Mouse (Mus musculus) retina, postnatal 7 days (tissue): ENCODE data around the gene Sost.
"Not testable (repeated sequence)": the region's sequence is repeated elsewhere in the genome, so short reads cannot be mapped to it uniquely, and the experiment has no call there.

ENCODE experiments used
- DNase-seq: peaks from one replicate; pipeline ENCODE4 v3.0.0-alpha.2; 2012; ENCODE audit warnings: low read depth, low spot score

Sost gene

DNA sequence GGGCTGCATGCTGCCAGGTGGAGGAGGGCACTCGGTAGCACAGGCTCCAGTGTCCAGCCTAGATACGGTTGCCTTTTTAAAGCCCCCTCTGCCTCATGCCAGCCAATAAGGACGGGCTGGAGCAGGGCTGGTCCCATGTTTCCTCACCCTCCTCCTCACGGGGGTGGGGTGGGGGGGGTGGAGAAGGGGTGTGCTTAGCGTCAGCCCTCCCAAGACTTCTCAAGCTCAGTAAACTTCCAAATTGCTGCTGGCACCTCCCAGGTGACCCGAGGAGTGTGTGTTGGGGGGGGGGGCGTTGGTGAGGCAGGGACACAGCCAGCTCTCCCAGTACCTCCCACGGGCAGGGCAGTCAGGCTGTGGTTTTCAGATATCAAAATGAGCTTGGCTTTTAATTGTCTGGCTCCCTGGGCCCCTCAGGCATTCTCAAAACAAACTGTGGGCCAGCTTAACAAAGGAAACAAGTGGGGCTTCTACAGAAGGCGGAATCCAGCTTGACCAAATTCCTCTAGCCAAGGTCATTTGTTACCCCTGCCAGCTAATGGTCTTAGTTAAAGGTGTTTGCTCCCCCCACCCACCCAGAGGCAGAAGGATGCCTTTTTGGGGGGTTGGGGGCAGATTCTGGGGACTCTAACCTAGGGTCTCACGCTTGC, at the start of gene Sost:
Gene Sost (minus strand): TSS at position 51 of the 650 bp plus-strand sequence.
- DNase-seq, result no peak

DNA sequence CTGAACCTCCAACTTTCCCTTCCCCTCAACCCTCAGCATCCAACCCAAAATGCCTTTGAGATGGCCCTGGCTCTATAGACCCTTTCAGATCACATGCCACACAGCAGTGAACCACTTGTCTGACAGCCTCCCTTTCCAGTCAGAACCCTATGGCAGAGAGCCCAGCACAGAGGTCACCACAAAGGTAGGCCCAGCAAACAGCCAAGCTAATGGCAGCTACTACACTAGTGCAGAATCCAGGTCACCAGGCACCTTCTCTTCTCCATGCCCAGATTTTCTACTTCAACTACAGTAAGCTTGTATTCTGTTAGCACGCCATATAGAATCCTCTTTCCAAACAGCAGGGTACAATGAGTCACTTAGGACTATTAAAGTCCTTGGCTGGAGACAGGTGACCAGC, 49.3 kb upstream of the Sost start:
- DNase-seq, result no peak

DNA sequence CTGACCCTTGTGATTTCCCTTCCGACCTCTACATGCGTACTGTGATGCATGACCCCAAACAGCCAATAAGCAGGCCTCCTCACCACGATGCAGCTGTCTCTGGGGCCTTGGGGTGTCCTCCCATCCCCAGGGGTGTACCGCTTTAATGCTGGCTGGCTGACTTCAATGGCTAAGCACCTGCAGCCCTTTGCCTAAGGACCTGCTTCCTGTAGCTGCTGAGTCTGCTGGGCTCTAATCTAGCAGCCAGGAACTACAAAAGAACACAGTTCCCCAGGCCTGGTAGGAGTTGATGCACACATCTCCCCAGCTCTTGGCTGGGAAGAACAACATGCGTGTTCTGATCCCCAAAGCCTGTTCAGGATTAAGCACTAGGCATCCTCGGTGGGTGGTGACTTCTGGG, 48.7 kb upstream of the Sost start:
- DNase-seq, result no peak

DNA sequence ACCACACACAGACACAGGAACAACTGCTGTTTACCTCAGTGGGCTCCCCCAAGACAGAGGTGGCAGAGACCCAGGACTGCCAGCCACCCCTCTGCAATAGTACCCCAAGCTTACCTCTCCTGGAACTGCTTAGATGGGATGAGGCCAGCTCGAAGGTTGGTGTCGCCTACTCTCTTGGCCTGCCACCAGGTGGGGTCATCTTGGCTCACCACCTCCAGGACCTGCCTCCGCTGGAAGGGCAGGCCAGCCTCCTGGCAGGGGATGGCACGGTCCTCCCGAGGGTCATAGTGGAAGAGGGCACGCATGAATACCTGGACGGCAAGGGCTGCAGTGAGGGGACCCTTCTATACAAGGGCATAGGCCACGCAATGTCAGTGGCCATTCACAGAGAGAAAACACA, 46.4 kb upstream of the Sost start:
- no peak for DNase-seq

DNA sequence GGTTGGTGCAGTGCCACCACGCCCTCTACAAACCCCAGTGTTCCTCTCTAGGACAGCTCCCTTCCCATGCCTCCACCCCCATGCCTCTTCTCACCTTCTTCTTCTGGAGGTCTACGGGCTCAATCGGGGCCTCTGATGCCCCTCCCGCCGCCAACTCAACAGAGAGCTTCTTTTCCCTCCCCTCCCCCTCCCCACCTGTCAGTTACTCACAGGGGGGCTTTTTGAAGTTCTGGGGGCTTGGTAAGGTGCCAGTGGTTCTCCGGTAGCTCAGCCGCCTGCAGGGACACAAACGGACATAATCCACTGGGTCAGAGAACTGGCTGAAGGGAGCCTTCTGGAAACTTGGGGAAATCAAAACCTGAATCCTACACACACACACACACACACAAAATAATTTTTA, 44.7 kb upstream of the Sost start:
- DNase-seq, result no peak

DNA sequence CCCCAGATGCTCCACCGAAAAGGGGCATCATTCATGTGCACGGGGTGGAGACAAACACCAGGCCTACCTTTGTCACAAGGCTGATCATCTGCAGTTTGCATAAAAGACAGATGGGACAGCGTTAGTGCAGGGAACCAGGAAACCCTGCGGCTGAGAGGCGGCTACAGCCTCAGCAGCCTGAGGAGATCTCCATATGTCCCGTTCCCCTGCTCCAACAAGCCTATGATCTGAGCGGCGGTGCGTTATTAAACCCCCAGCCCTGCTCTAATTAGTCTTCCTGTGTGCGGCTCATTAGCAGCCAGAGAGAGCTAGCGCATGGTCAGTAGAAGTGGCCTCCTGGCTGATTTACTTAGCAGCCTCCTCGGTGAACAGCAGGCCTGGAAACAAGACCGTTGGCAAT, 43.3 kb upstream of the Sost start:
- DNase-seq, result peak; percentile 59

DNA sequence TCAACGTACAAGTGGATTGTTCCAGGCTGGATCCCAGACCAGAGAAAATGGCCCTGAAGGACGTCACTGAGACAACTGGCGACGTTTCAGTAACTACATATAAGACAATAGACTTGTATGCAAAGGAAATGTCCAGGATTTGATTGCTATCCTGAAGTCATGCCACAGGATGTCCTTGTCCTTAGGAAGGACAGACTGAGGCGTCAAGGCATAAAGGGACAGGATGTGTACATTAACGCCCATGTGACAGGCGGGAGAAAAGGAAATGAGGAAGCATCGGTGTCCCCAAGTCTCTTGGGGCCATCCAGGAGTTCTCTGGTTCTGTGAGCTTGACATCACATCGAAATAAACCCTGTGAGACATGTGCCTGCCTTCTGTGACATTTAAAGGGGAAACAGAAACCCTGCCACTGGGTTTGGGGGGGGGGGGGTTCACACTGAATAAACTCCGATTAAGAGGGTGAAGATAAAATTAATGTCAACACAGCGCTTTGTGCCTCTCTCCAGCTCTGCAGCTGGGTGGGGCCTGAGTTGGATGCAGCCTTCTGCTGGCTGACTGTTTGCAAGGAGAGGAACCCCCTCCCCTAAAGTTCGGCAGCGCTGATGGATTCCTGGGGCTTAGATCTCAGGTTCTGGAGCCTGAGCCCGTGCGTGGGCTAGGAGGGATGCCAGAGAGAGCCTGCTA, 42.3 kb upstream of the Sost start:
- DNase-seq, result no peak

DNA sequence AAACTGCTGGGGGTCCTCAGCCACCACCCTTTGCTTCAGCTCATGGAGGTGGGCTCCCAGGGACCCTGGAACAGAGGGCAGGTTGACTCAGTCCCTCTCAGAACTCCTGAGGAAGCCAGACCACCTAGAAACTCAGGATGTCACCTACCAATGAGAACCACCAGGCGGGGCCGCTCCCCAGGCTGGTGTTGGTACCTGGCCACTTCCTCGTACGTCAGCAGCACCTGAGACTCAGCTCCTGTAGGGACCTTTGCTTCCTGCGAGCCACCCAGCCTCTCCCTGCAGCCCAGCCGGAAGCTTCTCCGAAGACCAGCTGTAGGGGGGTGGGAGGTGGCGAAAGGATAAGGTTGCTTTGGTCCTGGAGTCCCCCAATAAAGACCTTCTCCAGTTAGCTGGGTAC, 41.6 kb upstream of the Sost start:
- DNase-seq, result no peak

DNA sequence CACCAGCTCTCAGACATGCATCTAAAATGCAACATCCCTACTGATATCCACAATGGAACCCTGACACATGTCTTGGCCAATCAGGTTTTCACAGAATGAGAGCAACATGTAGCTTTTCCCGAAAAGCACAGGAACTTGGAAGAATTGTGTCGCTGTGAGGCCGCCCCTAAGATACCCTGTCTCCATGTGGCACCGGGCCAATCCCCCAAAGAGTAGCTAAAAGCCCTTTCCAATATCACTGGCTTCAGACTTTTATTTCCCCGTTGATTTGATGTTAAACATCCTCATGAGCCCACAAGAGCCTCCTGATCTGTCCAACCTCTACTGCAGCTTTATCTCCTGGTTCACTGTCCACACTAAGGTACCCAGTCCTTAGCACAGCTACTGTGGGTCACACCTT, 39.9 kb upstream of the Sost start:
- no peak for DNase-seq

DNA sequence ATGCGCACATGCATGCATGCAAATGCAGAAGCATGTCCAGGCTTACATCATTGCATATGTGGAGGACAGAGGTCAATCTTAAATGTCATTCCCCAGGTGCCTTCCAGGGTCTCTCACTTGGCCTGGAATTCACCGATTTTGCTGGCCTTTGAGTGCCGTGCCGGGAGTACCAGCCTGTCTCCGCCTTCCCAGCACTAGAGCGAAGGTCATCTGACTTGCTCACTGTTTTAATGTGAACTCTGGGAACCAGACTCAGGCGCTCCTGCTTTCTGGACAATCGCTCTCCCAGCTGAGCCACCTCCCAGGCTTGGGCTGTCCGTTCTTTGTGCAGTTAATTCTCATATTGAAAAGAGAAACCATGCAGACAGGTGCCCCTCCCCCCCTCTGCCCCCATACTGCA, 39.5 kb upstream of the Sost start:
- DNase-seq, result no peak

DNA sequence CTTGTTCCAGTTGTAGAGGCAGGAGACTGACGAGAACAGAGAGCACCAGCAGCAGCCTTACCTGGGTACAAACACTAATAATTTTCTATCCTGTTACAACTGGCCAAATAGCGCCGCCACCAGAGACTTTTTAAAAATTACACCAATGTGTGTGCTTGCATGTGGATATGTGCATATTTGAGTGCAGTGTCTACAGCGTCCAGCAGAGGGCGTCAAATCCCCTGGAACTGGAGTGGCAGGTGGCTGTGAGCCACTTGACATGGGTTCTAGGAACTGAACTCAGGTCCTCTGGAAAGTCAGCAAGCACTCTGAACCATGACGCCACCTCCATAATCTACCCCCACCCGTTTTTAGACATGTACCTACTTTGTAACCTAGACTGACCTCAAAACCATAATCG, 37.4 kb upstream of the Sost start:
- no peak for DNase-seq

DNA sequence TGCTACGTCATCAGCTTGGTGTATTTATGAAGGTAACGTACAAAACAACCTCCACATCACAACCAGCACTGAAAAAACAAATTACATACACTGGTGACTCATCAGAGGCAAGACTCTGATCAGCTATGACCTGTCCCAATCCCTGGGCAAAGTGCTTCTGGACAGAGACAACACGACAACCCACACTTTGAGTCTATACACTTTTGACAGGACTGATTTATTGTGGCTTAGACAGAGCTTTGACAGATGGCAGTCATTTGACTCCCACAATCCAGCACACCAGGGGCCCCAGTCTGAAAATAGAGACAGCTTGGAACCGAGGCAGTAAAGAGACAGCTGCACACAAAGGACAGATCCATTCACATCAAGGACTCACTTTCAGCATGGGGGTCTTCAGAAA, 32.7 kb upstream of the Sost start:
- DNase-seq, result no peak

DNA sequence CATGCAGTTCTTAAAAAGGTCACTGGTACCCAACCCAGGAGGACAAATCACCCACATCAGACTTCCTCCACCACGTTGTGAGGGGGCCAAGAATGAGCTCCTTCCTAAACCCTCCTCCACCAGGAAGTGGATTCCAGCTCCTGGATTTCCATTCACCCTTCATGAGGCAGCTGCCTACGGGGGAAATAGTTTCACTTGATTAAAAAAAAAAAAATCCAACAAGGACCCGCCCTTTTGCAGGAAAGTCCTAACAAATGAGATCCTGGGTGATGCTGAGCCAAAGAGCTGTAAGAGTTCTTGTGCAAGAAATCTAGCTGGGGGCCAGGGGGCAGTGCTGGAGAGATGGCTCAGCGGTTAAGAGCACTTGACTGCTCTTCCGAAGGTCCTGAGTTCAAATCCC, 31.4 kb upstream of the Sost start:
- DNase-seq, result no peak

DNA sequence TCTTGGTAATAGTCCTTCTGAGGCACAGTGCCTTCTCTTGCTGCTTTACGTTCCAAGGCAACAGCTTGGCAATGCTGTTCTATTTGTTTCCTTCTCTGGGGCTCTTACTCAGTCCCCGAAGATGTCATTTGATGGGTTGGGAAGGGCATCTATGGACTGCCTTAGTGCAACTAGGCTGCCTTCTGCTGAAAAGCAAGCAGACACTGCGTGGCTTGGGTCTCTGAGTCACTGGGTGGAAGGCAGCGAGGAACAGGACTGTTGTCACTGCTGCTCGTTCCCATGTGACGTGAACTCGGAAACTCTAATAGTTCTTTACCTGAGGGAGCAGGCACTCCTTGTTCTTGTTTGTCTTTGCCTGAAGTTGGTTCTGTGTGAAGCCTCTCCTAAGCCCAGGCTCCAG, 29.1 kb upstream of the Sost start:
- DNase-seq, result no peak

DNA sequence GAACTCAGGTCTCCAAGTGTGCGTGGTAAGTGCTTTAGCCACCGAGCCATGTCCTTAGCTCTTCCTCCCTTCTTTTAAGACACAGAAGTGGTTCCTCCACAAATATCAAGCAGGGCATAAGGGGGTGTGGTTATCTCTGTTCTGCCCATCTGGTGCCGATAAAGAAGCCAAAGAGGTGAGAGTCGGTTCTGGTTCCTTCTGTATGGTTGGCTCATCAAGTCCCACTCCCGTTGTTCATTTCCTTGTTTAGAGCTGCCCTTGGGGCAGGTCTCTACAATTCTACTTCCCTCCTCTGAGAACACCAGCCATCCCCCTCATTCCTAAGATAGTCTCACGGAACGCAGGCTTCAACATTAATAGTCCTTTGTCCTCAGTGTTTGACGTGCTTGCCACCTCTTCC, 27.3 kb upstream of the Sost start:
- DNase-seq, result no peak

DNA sequence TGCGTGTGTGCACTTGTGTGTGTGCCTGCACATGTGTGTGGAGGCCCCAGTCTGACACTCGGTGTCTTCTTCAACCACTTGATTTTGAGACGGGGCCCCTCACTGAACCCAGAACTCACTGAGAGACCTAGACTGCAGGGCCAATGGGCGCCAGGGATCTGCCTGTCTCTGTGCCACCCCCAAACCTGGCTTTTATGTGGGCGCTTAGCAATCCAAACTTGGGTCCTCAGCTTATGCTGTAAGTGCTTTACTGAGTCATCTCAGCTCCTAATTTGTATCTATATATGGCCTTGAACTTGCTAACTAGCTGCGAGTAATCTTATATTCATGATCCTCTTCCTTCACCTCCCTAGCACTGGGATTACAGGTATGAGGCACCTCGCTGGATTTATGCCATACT, 25.6 kb upstream of the Sost start:
- no peak for DNase-seq

DNA sequence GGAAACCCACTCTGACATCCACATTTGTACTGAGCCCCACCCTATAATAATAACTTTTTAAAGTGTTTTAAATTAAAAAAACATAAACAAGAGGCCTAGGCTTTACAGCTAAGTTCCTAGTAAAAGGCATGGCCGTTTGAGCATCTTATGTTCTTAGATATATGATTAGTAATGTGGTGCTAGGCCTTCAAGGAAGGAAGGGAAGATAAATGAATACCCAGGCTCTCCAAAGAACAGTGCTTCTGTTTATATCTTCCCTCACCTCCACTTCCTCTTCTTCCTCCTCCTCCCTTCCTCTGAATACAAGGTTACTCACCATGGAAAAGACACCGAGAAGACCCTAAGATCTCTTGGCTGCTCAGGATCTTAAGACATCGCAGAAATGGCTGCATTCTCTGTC, 25.0 kb upstream of the Sost start:
- no peak for DNase-seq

DNA sequence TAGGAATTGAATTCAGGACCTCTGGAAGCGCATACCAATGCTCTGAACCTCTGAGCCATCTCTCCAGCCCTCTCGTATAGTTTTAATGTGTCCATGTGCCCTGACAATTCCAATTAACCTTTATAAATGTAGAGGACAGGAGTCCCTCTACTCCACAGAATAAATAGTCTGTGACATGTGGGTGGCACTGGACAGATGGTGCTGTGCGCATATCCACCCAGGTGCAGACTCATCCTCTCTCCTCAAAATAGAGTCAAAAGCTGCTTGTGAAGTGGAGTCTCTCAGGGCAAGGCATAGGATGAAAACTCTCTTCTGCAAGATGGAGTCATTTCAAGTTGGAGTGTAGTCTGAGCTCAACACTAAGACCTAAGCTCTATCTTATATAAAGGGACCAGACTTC, 23.4 kb upstream of the Sost start:
- no peak for DNase-seq

DNA sequence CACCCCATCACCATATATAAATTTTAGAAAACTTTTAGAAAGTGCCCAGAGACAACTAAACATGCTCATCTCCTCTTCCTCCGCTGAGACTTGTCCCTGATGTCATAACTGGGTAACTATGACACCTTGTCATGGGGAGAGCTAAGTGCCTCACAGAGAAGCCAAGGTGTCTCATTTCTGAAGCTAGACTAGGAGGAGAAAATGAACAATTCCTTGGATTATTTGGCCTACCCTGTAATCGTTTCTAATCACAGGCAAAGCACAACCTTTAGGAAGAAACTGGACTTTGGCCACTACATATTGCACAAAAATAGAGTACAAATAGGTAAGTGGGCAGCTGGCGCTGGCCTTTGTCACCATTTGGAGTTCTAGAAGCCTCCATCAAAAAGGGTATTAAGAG, 20.1 kb upstream of the Sost start, which contains the start of gene Dusp3:
Gene Dusp3 (minus strand): TSS at position 101 of the 400 bp plus-strand sequence.
- DNase-seq, result no peak

DNA sequence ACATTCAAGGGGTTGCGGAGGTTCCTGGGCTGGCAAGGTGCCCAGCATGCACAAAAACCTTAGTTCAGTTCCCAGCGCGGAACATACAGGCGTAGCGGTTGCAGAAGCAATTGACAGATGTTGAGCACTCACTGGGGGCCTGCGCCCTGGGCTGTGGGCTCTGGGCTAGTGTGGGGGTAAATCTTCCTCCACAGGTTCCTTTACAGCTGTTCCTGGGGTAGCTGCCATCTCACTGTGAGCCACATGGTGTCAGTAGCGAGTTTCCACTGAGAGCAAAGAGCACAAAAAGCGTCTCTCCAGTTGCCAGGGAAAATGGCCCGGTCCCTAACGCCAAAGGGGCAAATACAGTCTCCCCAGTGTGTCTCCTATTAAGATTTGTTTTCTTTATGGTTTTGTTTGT, 19.2 kb upstream of the Sost start:
- peak; percentile 75 for DNase-seq

DNA sequence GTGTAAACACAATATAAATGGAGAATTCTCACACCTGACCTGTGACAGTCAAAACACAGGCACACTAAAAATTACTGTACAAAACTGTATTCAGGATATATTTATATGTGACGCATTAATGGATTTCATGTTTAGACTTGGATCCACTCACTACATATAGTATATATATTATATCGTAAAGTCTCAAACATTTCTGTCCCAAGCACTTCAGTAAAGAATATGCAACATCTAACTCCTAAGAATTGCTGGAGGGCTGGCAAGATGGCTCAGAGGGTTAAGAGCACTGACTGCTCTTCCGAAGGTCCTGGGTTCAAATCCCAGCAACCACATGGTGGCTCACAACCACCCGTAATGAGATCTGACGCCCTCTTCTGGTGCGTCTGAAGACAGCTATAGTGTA, 18.6 kb upstream of the Sost start:
- DNase-seq, result not testable (repeated sequence)

DNA sequence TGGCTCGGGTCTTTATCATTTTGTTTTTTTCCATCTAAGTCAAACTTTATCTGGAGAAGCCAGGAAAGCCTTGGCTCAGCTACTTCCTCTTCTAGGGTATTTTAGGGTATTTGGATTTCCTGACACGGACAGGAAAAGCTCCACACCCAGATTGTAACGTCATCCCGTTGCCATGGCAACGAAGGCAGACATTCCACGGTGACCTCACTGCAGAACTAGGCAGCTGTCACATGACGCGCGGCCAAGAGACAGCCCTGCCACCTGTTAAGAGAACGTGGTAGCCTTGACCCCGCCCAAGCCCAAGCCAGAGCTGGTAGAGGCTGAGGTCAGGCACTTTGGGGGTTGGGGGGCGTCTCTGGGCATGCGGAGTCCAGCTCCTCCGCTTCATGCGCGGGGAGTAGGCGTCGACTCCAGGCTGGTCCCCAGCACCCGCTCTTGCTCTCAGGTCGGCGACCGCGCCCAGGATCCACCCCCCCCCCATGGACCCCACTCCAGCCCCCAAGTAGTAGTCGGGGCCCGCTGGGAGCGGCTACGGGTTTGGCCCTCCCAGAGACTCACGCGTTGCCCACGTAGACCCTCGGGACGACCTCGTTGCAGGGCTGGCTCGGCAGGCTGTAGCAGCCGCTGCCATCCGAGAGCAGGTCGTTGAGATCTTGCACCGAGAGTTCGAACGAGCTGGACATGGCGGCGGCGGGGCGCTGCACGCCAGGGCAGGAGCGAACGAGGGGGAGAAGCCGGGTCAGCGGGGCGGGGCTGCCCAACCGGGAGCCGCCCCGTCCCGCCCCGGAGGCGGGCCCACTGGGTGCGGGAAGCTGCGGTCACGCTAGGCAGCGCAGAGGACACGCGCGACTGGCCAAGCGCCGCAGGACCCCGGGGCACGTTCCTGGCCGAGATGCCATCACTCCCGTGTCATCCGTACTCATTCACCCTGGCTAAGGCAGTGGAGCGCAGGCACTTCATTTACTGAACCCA, 17.5 kb upstream of the Sost start, which contains the start of gene Cfap97d1:
Gene Cfap97d1 (plus strand): TSS at position 226 of the 972 bp plus-strand sequence.
- DNase-seq, result peak; percentile 76
